Mouse (Mus musculus): ENCODE data around the gene Nlrp3.
A peak's percentile ranks its signal among the peaks of the same experiment; 100 is the strongest.

- TF ChIP-seq CHD2 (IDR thresholded peaks at IDR 0.05; ENCODE audit: low read depth, low read length) = no peak
- TF ChIP-seq ZC3H11A (IDR thresholded peaks at IDR 0.05; ENCODE audit: borderline replicate concordance, low read depth, low read length) = no peak
- TF ChIP-seq ZNF384 (IDR thresholded peaks at IDR 0.05; ENCODE audit: low read depth, low read length) = no peak
- no peak for TF ChIP-seq HCFC1 (IDR thresholded peaks at IDR 0.05; ENCODE audit: borderline replicate concordance, insufficient read depth, low read length)
- peak; percentile 62 for TF ChIP-seq MAFK (IDR thresholded peaks at IDR 0.05; ENCODE audit: insufficient read depth, low read depth, low read length)
Measured at GRCm38 (mm10) chr11:59513556-59513955, 27.8 kb upstream of the Nlrp3 start.

Measured in ES-E14 (cell line).